Mouse (Mus musculus) myocyte (in vitro differentiated cells): ENCODE results near the gene Upp2. TPM values are rescaled to one million over a fixed set of nuclear protein-coding genes. Genes with fewer than 3 reads are reported as not detected.
A peak's percentile ranks its signal among the peaks of the same experiment; 100 is the strongest.

Experiments
- H3K27me3 ChIP-seq: one replicate; pipeline ENCODE4 v1.6.1; 2011; ENCODE audit not compliant: control insufficient read depth, insufficient read depth, insufficient read length
- H3K36me3 ChIP-seq: one replicate; pipeline ENCODE4 v1.6.1; 2011; ENCODE audit not compliant: control insufficient read depth, insufficient read depth
- H3K4me2 ChIP-seq: one replicate; pipeline ENCODE4 v1.6.1; 2011; ENCODE audit warnings: low read depth, control low read depth
- H3K4me3 ChIP-seq: one replicate; pipeline ENCODE4 v1.5.1; 2011; ENCODE audit warnings: mild to moderate bottlenecking, control low read depth, moderate library complexity
- H3K79me2 ChIP-seq: one replicate; pipeline ENCODE4 v1.6.1; 2011; ENCODE audit not compliant: control insufficient read depth, insufficient read depth
- H3ac ChIP-seq: one replicate; pipeline ENCODE4 v1.6.1; 2011; ENCODE audit not compliant: control insufficient read depth, insufficient read length
- CEBPB ChIP-seq: IDR thresholded peaks from 2 replicates; pipeline ENCODE4 v1.6.1; 2011; ENCODE audit warnings: mild to moderate bottlenecking, moderate library complexity; ENCODE audit not compliant: poor library complexity, insufficient read depth, severe bottlenecking
- E2F4 ChIP-seq: IDR thresholded peaks from one replicate; pipeline ENCODE4 v1.6.1; 2011; ENCODE audit warnings: mild to moderate bottlenecking, control low read depth, moderate library complexity; ENCODE audit not compliant: insufficient read depth
- MAX ChIP-seq: IDR thresholded peaks from one replicate; pipeline ENCODE4 v1.6.1; 2011; ENCODE audit warnings: low read depth, mild to moderate bottlenecking, control low read depth
- MYOD1 ChIP-seq, 3 experiments: IDR thresholded peaks; one replicate each; pipeline ENCODE4 v1.6.1; 2011; ENCODE audit warnings: control low read depth in 2 of 3, low read depth in 2 of 3, mild to moderate bottlenecking in 2 of 3, moderate library complexity in 1 of 3; ENCODE audit not compliant: insufficient read length in 2 of 3, control insufficient read depth in 1 of 3
- MYOG ChIP-seq, 3 experiments: IDR thresholded peaks; one replicate each; pipeline ENCODE4 v1.6.1; 2011; ENCODE audit warnings: control low read depth in 2 of 3, low read depth in 2 of 3, mild to moderate bottlenecking in 2 of 3; ENCODE audit not compliant: insufficient read length in 2 of 3, control insufficient read depth in 1 of 3, insufficient read depth in 1 of 3
- POLR2A ChIP-seq: IDR thresholded peaks from one replicate; pipeline ENCODE4 v1.6.1; 2011; ENCODE audit warnings: low read depth, mild to moderate bottlenecking, control low read depth, moderate library complexity; ENCODE audit not compliant: insufficient read length
- POLR2AphosphoS2 ChIP-seq: IDR thresholded peaks from one replicate; pipeline ENCODE4 v1.6.1; 2011; ENCODE audit warnings: low read depth, control low read depth; ENCODE audit not compliant: insufficient read length
- REST ChIP-seq: IDR thresholded peaks from one replicate; pipeline ENCODE4 v1.6.1; 2011; ENCODE audit warnings: mild to moderate bottlenecking, control low read depth, moderate library complexity; ENCODE audit not compliant: insufficient read depth, insufficient read length
- SRF ChIP-seq: IDR thresholded peaks from one replicate; pipeline ENCODE4 v1.6.1; 2011; ENCODE audit warnings: low read depth; ENCODE audit not compliant: control insufficient read depth, insufficient read length
- TCF12 ChIP-seq: IDR thresholded peaks from one replicate; pipeline ENCODE4 v1.6.1; 2011; ENCODE audit warnings: mild to moderate bottlenecking, control low read depth; ENCODE audit not compliant: poor library complexity, insufficient read depth, severe bottlenecking
- TCF3 ChIP-seq: IDR thresholded peaks from one replicate; pipeline ENCODE4 v1.6.1; 2011; ENCODE audit warnings: low read depth, control low read depth; ENCODE audit not compliant: insufficient read length
- USF1 ChIP-seq: IDR thresholded peaks from one replicate; pipeline ENCODE4 v1.6.1; 2011; ENCODE audit warnings: low read depth, mild to moderate bottlenecking, control low read depth, moderate library complexity
- polyA plus RNA-seq: library from polyadenylated mRNA; unstranded; fragments of >200 nt; fragmentation: generic; extraction: Trizol; gene quantifications from one replicate; pipeline ENCODE4 v1.2.1, GENCODE M21; 2012; ENCODE audit warnings: missing spikeins

Upp2 gene
- polyA plus RNA-seq, 1 experiment = 8.3 TPM

DNA sequence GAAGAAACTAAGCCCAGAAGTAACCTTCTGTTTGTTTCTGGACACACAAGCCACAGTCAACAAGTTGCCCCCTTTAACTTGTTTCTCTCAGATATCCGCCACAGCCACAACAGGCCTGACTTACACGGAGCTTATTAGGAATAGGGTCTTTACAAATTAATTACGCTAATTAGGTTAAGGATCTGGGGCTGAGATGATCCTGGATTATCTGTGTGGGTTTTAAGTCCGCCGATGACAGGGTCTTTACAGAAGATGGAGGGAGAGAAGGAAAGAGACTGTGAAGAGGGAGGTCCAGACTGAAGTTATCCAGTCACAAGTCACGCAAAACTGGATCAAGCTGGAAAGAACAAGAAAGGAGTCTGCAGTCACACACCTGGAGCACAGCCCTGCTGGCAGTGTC, 28.9 kb upstream of the Upp2 start:
- Histone ChIP-seq H3K36me3 (peaks cover 7% of the 10 kb centered on the region), H3ac (no peak overlapping the region), H3K4me3 (no peak overlapping the region), H3K27me3 (no peaks in the 10 kb centered on the region), H3K4me2 (no peak overlapping the region), H3K79me2 (peaks cover 98% of the 10 kb centered on the region)
- no peak for TF ChIP-seq MYOG (IDR thresholded peaks at IDR 0.05; ENCODE audit: control insufficient read depth in 1 of 3, insufficient read depth in 1 of 3, insufficient read length in 2 of 3, low read depth in 2 of 3)
- TF ChIP-seq MYOD1 (IDR thresholded peaks at IDR 0.05; ENCODE audit: control insufficient read depth in 1 of 3, insufficient read length in 2 of 3, low read depth in 2 of 3) = no peak

DNA sequence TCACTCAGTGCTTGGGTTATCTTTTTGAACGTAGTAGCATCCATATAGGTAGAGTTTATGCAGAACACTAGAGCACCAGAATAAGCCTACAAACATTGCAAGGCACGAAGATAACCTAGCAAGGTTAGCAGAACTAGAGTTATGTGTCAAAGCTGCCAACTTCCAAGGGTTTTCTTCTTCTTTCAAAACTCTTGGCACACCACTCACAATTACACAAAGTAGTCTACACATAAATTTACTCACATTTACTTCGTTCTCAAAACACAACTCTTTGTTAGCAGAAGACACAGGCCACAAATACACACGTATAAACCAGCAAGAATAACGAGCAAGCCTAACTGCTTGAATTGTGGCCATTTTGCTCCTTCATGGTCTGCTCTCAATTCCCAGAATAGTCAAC, 23.8 kb upstream of the Upp2 start:
- no peak overlapping the region for H3K4me2 ChIP-seq
- peaks cover 99% of the 10 kb centered on the region for H3K79me2 ChIP-seq
- no peaks in the 10 kb centered on the region for H3K27me3 ChIP-seq
- no peak overlapping the region for H3K4me3 ChIP-seq
- no peak overlapping the region for H3ac ChIP-seq
- TF ChIP-seq TCF3 (no peak), TCF12 (no peak)
- H3K36me3 ChIP-seq = no peaks in the 10 kb centered on the region

DNA sequence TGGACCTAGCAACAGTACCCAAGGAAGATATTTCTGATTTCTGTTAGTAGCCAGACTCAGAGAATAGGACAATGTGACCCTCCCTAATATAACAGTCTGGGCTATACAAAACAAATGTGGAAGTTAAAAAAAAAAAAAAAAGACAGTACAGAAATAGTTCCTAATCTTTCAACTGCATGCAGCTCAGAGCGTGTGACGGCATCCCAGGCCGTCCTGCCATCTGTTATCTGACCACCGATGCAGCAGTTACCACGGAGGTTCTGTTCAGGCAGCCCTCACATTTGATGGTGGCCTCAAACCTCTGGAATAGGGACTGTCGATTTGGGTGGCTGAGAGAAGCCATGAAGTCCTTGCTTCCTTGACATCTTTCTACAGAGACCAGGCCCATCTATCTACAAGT, 22.7 kb upstream of the Upp2 start:
- Histone ChIP-seq H3K4me3 (no peak overlapping the region), H3K79me2 (peaks cover 99% of the 10 kb centered on the region), H3ac (no peak overlapping the region), H3K36me3 (no peaks in the 10 kb centered on the region), H3K4me2 (no peak overlapping the region), H3K27me3 (no peaks in the 10 kb centered on the region)
- TF ChIP-seq TCF12 (no peak), SRF (no peak), E2F4 (no peak), MYOD1 (IDR thresholded peaks at IDR 0.05; ENCODE audit: control insufficient read depth in 1 of 3, insufficient read length in 2 of 3, low read depth in 2 of 3) (peak in 2 of 3 experiments; percentile 4 to 58), MYOG (IDR thresholded peaks at IDR 0.05; ENCODE audit: control insufficient read depth in 1 of 3, insufficient read depth in 1 of 3, insufficient read length in 2 of 3, low read depth in 2 of 3) (peak in 1 of 3 experiments; percentile 62)

DNA sequence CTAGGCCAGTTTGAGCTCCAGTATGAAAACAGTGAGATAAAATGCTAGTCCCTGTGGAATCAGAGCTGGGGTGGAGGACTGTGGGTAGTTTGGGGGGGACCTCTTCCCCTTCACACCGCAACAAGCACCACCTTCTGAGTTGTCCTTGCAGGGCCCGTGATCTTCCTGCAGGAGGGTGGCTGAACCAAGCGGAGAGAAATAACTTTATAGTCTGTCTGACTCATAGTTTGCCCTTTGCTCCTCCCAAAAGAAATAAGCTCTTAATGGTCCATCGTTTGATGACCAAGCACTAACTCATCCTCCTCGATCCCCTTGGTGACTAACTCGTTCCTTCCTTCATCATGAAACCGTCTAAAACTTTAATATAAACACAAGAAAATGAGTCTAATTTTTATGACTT, 20.8 kb upstream of the Upp2 start:
- Histone ChIP-seq H3ac (no peak overlapping the region), H3K4me3 (no peak overlapping the region), H3K79me2 (peaks cover 99% of the 10 kb centered on the region), H3K4me2 (peak overlapping the region; percentile 85), H3K27me3 (no peaks in the 10 kb centered on the region), H3K36me3 (no peaks in the 10 kb centered on the region)
- peak; percentile 55 for TF ChIP-seq CEBPB
- TF ChIP-seq SRF = no peak

DNA sequence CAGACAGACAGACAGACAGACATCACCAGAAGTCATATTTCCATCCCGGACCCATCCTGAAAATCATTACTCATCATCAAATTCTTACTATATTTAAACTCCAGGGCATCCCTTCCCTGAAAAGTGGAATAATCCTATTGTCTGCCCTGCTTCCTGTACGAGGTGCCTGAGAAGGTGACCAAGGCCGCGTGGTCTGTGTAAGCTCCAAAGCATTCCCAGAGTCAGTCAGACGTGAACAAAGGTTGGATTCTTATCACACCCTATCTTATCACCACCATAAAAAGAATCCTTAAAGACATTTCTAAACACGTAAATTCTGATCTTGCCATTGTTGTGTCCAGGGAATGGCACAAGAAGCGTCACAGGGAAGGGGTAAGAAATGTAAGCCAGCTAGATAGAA, 18.2 kb upstream of the Upp2 start:
- TF ChIP-seq USF1 (no peak), TCF3 (no peak), MAX (no peak), POLR2AphosphoS2 (no peak), POLR2A (no peak), E2F4 (no peak), SRF (no peak), CEBPB (no peak), MYOG (IDR thresholded peaks at IDR 0.05; ENCODE audit: control insufficient read depth in 1 of 3, insufficient read depth in 1 of 3, insufficient read length in 2 of 3, low read depth in 2 of 3) (no peak), TCF12 (no peak), MYOD1 (IDR thresholded peaks at IDR 0.05; ENCODE audit: control insufficient read depth in 1 of 3, insufficient read length in 2 of 3, low read depth in 2 of 3) (no peak), REST (no peak)
- Histone ChIP-seq H3K4me2 (peak overlapping the region; percentile 49), H3K79me2 (peaks cover 99% of the 10 kb centered on the region), H3K4me3 (no peak overlapping the region), H3K36me3 (no peaks in the 10 kb centered on the region), H3K27me3 (no peaks in the 10 kb centered on the region), H3ac (no peak overlapping the region)

DNA sequence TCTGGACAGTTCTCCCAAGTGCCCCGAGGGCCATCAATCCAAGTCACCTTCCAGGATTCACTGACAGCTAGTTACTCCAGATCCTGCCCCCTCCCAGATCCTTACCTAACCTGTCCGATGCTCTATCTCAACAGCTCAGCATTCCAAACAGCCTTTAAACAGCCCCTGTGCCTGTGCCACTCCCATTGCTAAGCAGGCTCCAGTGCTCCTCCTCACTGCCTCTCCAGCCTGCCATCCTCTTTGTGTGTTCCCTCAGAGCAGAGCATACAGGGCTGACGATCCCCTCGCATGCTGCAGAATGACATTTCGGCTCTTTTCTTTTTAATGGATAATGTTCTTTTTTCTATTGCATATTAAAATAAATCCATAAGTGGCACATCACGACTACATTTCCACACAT, 17.1 kb upstream of the Upp2 start:
- peak overlapping the region; percentile 25 for H3K4me2 ChIP-seq
- TF ChIP-seq TCF12 = no peak
- no peak for TF ChIP-seq SRF
- TF ChIP-seq MYOD1 (IDR thresholded peaks at IDR 0.05; ENCODE audit: control insufficient read depth in 1 of 3, insufficient read length in 2 of 3, low read depth in 2 of 3) = no peak
- no peak for TF ChIP-seq CEBPB
- no peak for TF ChIP-seq POLR2AphosphoS2
- TF ChIP-seq USF1 = no peak
- no peak for TF ChIP-seq E2F4
- no peak for TF ChIP-seq POLR2A
- no peak for TF ChIP-seq MYOG (IDR thresholded peaks at IDR 0.05; ENCODE audit: control insufficient read depth in 1 of 3, insufficient read depth in 1 of 3, insufficient read length in 2 of 3, low read depth in 2 of 3)
- TF ChIP-seq REST = no peak
- TF ChIP-seq MAX = no peak
- TF ChIP-seq TCF3 = no peak
- H3K4me3 ChIP-seq = no peak overlapping the region
- H3ac ChIP-seq = no peak overlapping the region
- H3K79me2 ChIP-seq = peaks cover 99% of the 10 kb centered on the region
- H3K36me3 ChIP-seq = no peaks in the 10 kb centered on the region
- no peaks in the 10 kb centered on the region for H3K27me3 ChIP-seq
